Mouse (Mus musculus): ENCODE results near the gene Pet100.
"Not testable (repeated sequence)": the region's sequence is repeated elsewhere in the genome, so short reads cannot be mapped to it uniquely, and the experiment has no call there.

Gene Pet100

GRCm38 (mm10) chr8:3621199-3621970 is at the start of gene Pet100, which contains the start of gene Xab2:
Pet100 (plus strand) TSS chr8:3621548.
Xab2 (minus strand) TSS chr8:3621316.
- in situ Hi-C loops (cut with MboI, MseI) = loop anchor here (10.0 kb wide), 1 partner anchor 603 kb away; the partner anchor contains the start of gene Lrrc8e

GRCm38 (mm10) chr8:3574546-3574945 is 46.8 kb upstream of the Pet100 start:
- in situ Hi-C loops (cut with MboI, MseI) = no loop called here

GRCm38 (mm10) chr8:3576211-3576960 is 45.0 kb upstream of the Pet100 start:
- in situ Hi-C loops (cut with MboI, MseI) = no loop called here

- in situ Hi-C loops (cut with MboI, MseI) = no loop called here
Observed at GRCm38 (mm10) chr8:3579390-3580364, 41.7 kb upstream of the Pet100 start.

GRCm38 (mm10) chr8:3581961-3582360 is 39.4 kb upstream of the Pet100 start:
- in situ Hi-C loops (cut with MboI, MseI) = not testable (repeated sequence)

- in situ Hi-C loops (cut with MboI, MseI) = no loop called here
Observed at GRCm38 (mm10) chr8:3586452-3586851, 34.9 kb upstream of the Pet100 start.

GRCm38 (mm10) chr8:3586993-3587390 is 34.4 kb upstream of the Pet100 start, which contains the start of gene Camsap3:
Camsap3 (plus strand) TSS chr8:3587293.
- in situ Hi-C loops (cut with MboI, MseI) = no loop called here

- in situ Hi-C loops (cut with MboI, MseI) = no loop called here
Observed at GRCm38 (mm10) chr8:3587391-3588257, 33.7 kb upstream of the Pet100 start.

GRCm38 (mm10) chr8:3588258-3588633 is 33.1 kb upstream of the Pet100 start:
- in situ Hi-C loops (cut with MboI, MseI) = no loop called here

- in situ Hi-C loops (cut with MboI, MseI) = no loop called here
Observed at GRCm38 (mm10) chr8:3593470-3593869, 27.9 kb upstream of the Pet100 start.

GRCm38 (mm10) chr8:3594466-3594865 is 26.9 kb upstream of the Pet100 start:
- in situ Hi-C loops (cut with MboI, MseI) = no loop called here

GRCm38 (mm10) chr8:3598054-3598453 is 23.3 kb upstream of the Pet100 start:
- in situ Hi-C loops (cut with MboI, MseI) = no loop called here

- in situ Hi-C loops (cut with MboI, MseI) = no loop called here
Observed at GRCm38 (mm10) chr8:3599219-3599618, 22.1 kb upstream of the Pet100 start.

- in situ Hi-C loops (cut with MboI, MseI) = no loop called here
Observed at GRCm38 (mm10) chr8:3600401-3600800, 20.9 kb upstream of the Pet100 start.

- in situ Hi-C loops (cut with MboI, MseI) = no loop called here
Observed at GRCm38 (mm10) chr8:3603439-3603838, 17.9 kb upstream of the Pet100 start.

- in situ Hi-C loops (cut with MboI, MseI) = no loop called here
Observed at GRCm38 (mm10) chr8:3606593-3606992, 14.8 kb upstream of the Pet100 start.

- in situ Hi-C loops (cut with MboI, MseI) = no loop called here
Observed at GRCm38 (mm10) chr8:3607822-3608221, 13.5 kb upstream of the Pet100 start.

GRCm38 (mm10) chr8:3609046-3609815 is 12.1 kb upstream of the Pet100 start:
- in situ Hi-C loops (cut with MboI, MseI) = no loop called here

- in situ Hi-C loops (cut with MboI, MseI) = no loop called here
Observed at GRCm38 (mm10) chr8:3609816-3610150, 11.6 kb upstream of the Pet100 start.

- in situ Hi-C loops (cut with MboI, MseI) = loop anchor here (10.0 kb wide), 1 partner anchor 603 kb away; the partner anchor contains the start of gene Lrrc8e
Observed at GRCm38 (mm10) chr8:3622119-3622518, 771 bp downstream of the Pet100 start.
